Mouse (Mus musculus) testis, adult 2 months (tissue): ENCODE results near the gene Rerg.

ENCODE experiments used
- CTCF ChIP-seq: fragments of 200-500 bp; IDR thresholded peaks from 2 replicates; pipeline ENCODE4 v1.5.1; 2012; ENCODE audit warnings: low read depth, mild to moderate bottlenecking, inconsistent platforms, low read length, moderate library complexity; ENCODE audit not compliant: control insufficient read depth, insufficient read depth, insufficient replicate concordance
- POLR2A ChIP-seq: fragments of 200-500 bp; IDR thresholded peaks from 2 replicates; pipeline ENCODE4 v1.6.1; 2012; ENCODE audit warnings: low read depth, mild to moderate bottlenecking, inconsistent platforms, low read length, moderate library complexity; ENCODE audit not compliant: control insufficient read depth

DNA sequence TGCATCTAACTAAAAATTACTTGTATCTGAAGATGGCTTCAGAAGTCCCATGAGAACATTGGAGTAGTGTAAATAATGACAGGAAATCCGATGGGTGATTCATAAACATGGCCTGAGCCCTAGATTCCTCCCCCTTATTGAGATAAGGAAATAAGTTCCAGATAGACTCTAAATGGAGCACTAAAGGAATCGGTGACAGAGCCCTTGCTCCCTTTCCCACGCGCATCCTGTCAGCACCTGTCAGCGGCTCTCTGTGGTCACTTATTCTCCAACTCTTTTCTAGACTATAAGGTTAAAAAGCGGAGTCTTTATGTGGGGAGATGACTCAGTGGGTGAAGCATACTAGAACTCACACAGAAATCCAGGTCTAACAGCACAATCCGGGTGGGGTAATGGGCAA is 104.8 kb downstream of the Rerg start:
- TF ChIP-seq CTCF (no peak), POLR2A (no peak)
